Mouse (Mus musculus) brain, embryonic 14.5 days (tissue): ENCODE results near the gene Cited1. TPM values are rescaled to one million over a fixed set of nuclear protein-coding genes. Genes with fewer than 3 reads are reported as not detected.

ENCODE experiments used
- DNase-seq: peaks from one replicate; pipeline ENCODE4 v3.0.0-alpha.2; 2011; ENCODE audit warnings: low read depth
- CTCF ChIP-seq: fragments of 200-500 bp; IDR thresholded peaks from 2 replicates; pipeline ENCODE4 v1.5.1; 2012; ENCODE audit warnings: inconsistent platforms, mild to moderate bottlenecking, moderate library complexity, borderline replicate concordance; ENCODE audit not compliant: insufficient read depth, insufficient read length; ENCODE audit errors: extremely low read depth
- polyA plus RNA-seq: library from polyadenylated mRNA; depleted of rRNA; stranded (reverse); fragments of >200 nt; gene quantifications from 2 replicates; pipeline ENCODE4 v1.2.3, GENCODE M21; 2012; rRNA removed

Cited1 gene
- polyA plus RNA-seq, 1 experiment: 14.4 TPM

DNA sequence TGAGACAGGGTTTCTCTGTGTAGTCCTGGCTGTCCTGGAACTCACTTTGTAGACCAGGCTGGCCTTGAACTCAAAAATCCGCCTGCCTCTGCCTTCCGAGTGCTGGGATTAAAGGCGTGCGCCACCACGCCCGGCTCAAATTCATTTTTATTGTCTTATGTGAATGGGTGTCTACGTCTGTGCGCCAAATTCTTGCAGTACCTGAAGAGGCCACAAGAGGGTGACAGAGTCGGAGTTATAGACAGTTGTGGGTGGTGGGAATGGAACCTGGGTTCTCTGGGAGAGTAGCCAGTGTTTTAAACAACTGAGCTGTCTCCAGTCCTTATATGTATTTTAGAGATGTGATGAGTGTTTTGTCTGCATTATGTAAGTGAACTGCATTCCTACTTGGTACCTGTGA is 36.6 kb downstream of the Cited1 start:
- TF ChIP-seq CTCF: peak; percentile 51; the same call in 1 of the 2 replicates
- peak; percentile 1 for DNase-seq

Other genes with a start within 250 kb of the Cited1 start
- gene Rtl5, start 180.9 kb downstream of the Cited1 start, polyA plus RNA-seq: 64.7 and 82.5 TPM in 2 replicates
- 38.2 and 39.8 TPM in 2 replicates for gene Pin4, start 132.7 kb downstream of the Cited1 start, polyA plus RNA-seq
- gene Ercc6l, start 95.1 kb downstream of the Cited1 start, polyA plus RNA-seq: 2.2 and 2.5 TPM in 2 replicates
- 989 and 1,086 TPM in 2 replicates for gene Rps4x, start 62.8 kb downstream of the Cited1 start, polyA plus RNA-seq